Mouse (Mus musculus) ES-E14 (cell line): ENCODE results near the gene Ptpn4.

Experiments used
- HCFC1 ChIP-seq: IDR thresholded peaks from 2 replicates; pipeline ENCODE4 v1.6.1; 2012; ENCODE audit warnings: low read length, inconsistent platforms, borderline replicate concordance; ENCODE audit not compliant: insufficient read depth
- ZC3H11A ChIP-seq: IDR thresholded peaks from 2 replicates; pipeline ENCODE4 v1.6.1; 2012; ENCODE audit warnings: low read depth, mild to moderate bottlenecking, inconsistent platforms, low read length, borderline replicate concordance
- ZNF384 ChIP-seq: IDR thresholded peaks from 2 replicates; pipeline ENCODE4 v1.6.1; 2012; ENCODE audit warnings: low read depth, low read length, inconsistent platforms

GRCm38 (mm10) chr1:119868395-119869161, 31.2 kb upstream of the Ptpn4 start:
- TF ChIP-seq ZC3H11A (no peak), ZNF384 (no peak), HCFC1 (no peak)
